16 mouse cellular contexts compared by ENCODE assay signal in genomic region chr9:48820791-48821190, GRCm38 (mm10). TPM values are rescaled to one million over a fixed set of nuclear protein-coding genes. Genes with fewer than 3 reads are reported as not detected.
DNase-seq lines count a peak whose midpoint lies in the region; ATAC-seq and TF ChIP-seq lines count a peak whose summit lies in the region.
"Had no signal": no experiment of that assay in that cellular context is flagged by ENCODE, and none has a peak within 500 bp of the region (broad histone marks: within the 10 kb centered on the region; RNA-seq: fewer than 3 reads in every experiment).

No protein-coding gene starts in this region.

- no peak overlapping the region for H3K27ac ChIP-seq in liver, adult 2 months (replicated peaks; ENCODE audit: insufficient read depth, low read depth, low read length)
- H3K27ac ChIP-seq in embryonic facial prominence, embryonic 11.5 days (replicated peaks; ENCODE audit: low read depth, low read length): peak overlapping the region; percentile 7; the same call in 1 of the 2 replicates
- H3K27ac ChIP-seq in limb, embryonic 12.5 days: no peak overlapping the region
- H3K27ac ChIP-seq in forebrain, embryonic 11.5 days (ENCODE audit: low read depth, low read length): no peak overlapping the region
- H3K27ac ChIP-seq: heart, embryonic 13.5 days; hindbrain, embryonic 15.5 days had no signal

- peak; percentile 49; the same call in 1 of the 2 replicates for ATAC-seq in embryonic facial prominence, embryonic 11.5 days (replicated peaks; ENCODE audit: insufficient number of reproducible peaks, low FRiP score, low TSS enrichment, low read depth)
- ATAC-seq in limb, embryonic 12.5 days (ENCODE audit: insufficient number of reproducible peaks, insufficient read depth, low FRiP score, low TSS enrichment, low read depth): no peak
- ATAC-seq in forebrain, embryonic 11.5 days (replicated peaks; ENCODE audit: low FRiP score): no peak
- ATAC-seq: forebrain, embryonic 16.5 days had no signal

- no peak overlapping the region for H3K9ac ChIP-seq in liver, adult 2 months (ENCODE audit: low read depth, low read length)
- H3K9ac ChIP-seq in embryonic facial prominence, embryonic 11.5 days (replicated peaks; ENCODE audit: low read length): no peak overlapping the region
- no peak overlapping the region for H3K9ac ChIP-seq in limb, embryonic 12.5 days (replicated peaks)
- no peak overlapping the region for H3K9ac ChIP-seq in forebrain, embryonic 11.5 days (ENCODE audit: low read length)
- H3K9ac ChIP-seq: heart, embryonic 13.5 days; hindbrain, embryonic 15.5 days had no signal

- H3K79me2 ChIP-seq in liver, adult 2 months (ENCODE audit: control insufficient read depth, insufficient read depth, low read length): peaks cover 33% of the 10 kb centered on the region; the same call in 1 of the 2 replicates

- H3K27me3 ChIP-seq in liver, adult 2 months (ENCODE audit: control insufficient read depth, insufficient read depth, low read length): no peaks in the 10 kb centered on the region
- H3K27me3 ChIP-seq in embryonic facial prominence, embryonic 11.5 days (ENCODE audit: control insufficient read depth, insufficient read depth, low read length): no peaks in the 10 kb centered on the region
- peaks cover 55% of the 10 kb centered on the region for H3K27me3 ChIP-seq in limb, embryonic 12.5 days
- H3K27me3 ChIP-seq in forebrain, embryonic 11.5 days (ENCODE audit: control insufficient read depth, insufficient read depth, low read length): no peaks in the 10 kb centered on the region
- H3K27me3 ChIP-seq: hindbrain, embryonic 15.5 days had no signal

- H3K4me2 ChIP-seq in embryonic facial prominence, embryonic 11.5 days (ENCODE audit: low read depth, low read length): no peak overlapping the region; the same call in 1 of the 2 replicates
- 0 out of 2 replicates have a peak overlapping the region, but pooled peaks have one; percentile 5 for H3K4me2 ChIP-seq in limb, embryonic 12.5 days
- H3K4me2 ChIP-seq in forebrain, embryonic 11.5 days (ENCODE audit: low read depth, low read length, severe bottlenecking): no peak overlapping the region
- H3K4me2 ChIP-seq: heart, embryonic 13.5 days; hindbrain, embryonic 15.5 days had no signal

- 88% methylated on average over 3 of the region's 3 CpGs for WGBS in liver, adult 2 months
- WGBS in embryonic facial prominence, embryonic 11.5 days: 6% methylated on average over 3 of the region's 3 CpGs
- 9% methylated on average over 3 of the region's 3 CpGs for WGBS in limb, embryonic 12.5 days
- 22% methylated on average over 3 of the region's 3 CpGs for WGBS in forebrain, embryonic 11.5 days

- TF ChIP-seq CTCF in liver, adult 2 months (IDR thresholded peaks at IDR 0.05; ENCODE audit: low read depth, low read length): no peak
- no peak for TF ChIP-seq CTCF in brain, embryonic 14.5 days (IDR thresholded peaks at IDR 0.05; ENCODE audit: borderline replicate concordance, extremely low read depth, insufficient read depth, insufficient read length)

- H3K9me3 ChIP-seq in embryonic facial prominence, embryonic 11.5 days (replicated peaks; ENCODE audit: control insufficient read depth, low read length): no peaks in the 10 kb centered on the region
- H3K9me3 ChIP-seq in limb, embryonic 12.5 days: no peaks in the 10 kb centered on the region
- H3K9me3 ChIP-seq in forebrain, embryonic 11.5 days (ENCODE audit: control insufficient read depth, low read length): no peaks in the 10 kb centered on the region
- H3K9me3 ChIP-seq: heart, embryonic 13.5 days; hindbrain, embryonic 15.5 days had no signal

- peaks cover 50% of the 10 kb centered on the region for H3K4me1 ChIP-seq in liver, adult 2 months (ENCODE audit: control insufficient read depth, insufficient read depth, low read length)
- peaks cover 16% of the 10 kb centered on the region for H3K4me1 ChIP-seq in embryonic facial prominence, embryonic 11.5 days (ENCODE audit: control insufficient read depth, insufficient read depth, low read length)
- H3K4me1 ChIP-seq in limb, embryonic 12.5 days (replicated peaks): peaks cover 50% of the 10 kb centered on the region
- peaks cover 22% of the 10 kb centered on the region for H3K4me1 ChIP-seq in forebrain, embryonic 11.5 days (replicated peaks; ENCODE audit: control insufficient read depth, insufficient read depth, low read length)

- no peak overlapping the region for H3K4me3 ChIP-seq in liver, adult 2 months (ENCODE audit: insufficient read depth, low read depth, low read length)
- no peak overlapping the region for H3K4me3 ChIP-seq in embryonic facial prominence, embryonic 11.5 days (ENCODE audit: low read depth, low read length)
- no peak overlapping the region for H3K4me3 ChIP-seq in limb, embryonic 12.5 days (replicated peaks)
- no peak overlapping the region for H3K4me3 ChIP-seq in forebrain, embryonic 11.5 days (ENCODE audit: low read depth, low read length)
- H3K4me3 ChIP-seq: heart, embryonic 13.5 days; hindbrain, embryonic 15.5 days had no signal

- 0 out of 2 replicates have a peak, but pooled peaks cover 2% of the 10 kb centered on the region for H3K36me3 ChIP-seq in liver, adult 2 months (ENCODE audit: control insufficient read depth, insufficient read depth, low read length)
- no peaks in the 10 kb centered on the region for H3K36me3 ChIP-seq in embryonic facial prominence, embryonic 11.5 days (replicated peaks; ENCODE audit: control insufficient read depth, insufficient read depth, low read depth, low read length)
- H3K36me3 ChIP-seq in limb, embryonic 12.5 days: no peaks in the 10 kb centered on the region
- no peaks in the 10 kb centered on the region for H3K36me3 ChIP-seq in forebrain, embryonic 11.5 days (ENCODE audit: control insufficient read depth, insufficient read depth, low read length)
- H3K36me3 ChIP-seq: heart, embryonic 13.5 days; hindbrain, embryonic 15.5 days had no signal

- no peak for TF ChIP-seq POLR2A in liver, adult 2 months (IDR thresholded peaks at IDR 0.05; ENCODE audit: extremely low read depth, insufficient read depth, low read length)
- no peak for TF ChIP-seq POLR2A in brain, embryonic 14.5 days (IDR thresholded peaks at IDR 0.05; ENCODE audit: borderline replicate concordance, extremely low read depth, insufficient read depth, insufficient read length, poor library complexity, severe bottlenecking)

- DNase-seq in liver, adult 2 months (ENCODE audit: extremely low read depth, low read depth, low spot score): peak; percentile 34
- no peak for DNase-seq in liver
- peak; percentile 13 for DNase-seq in brain, embryonic 14.5 days (ENCODE audit: low read depth)
- DNase-seq in embryonic facial prominence, embryonic 11.5 days (ENCODE audit: low spot score): peak; percentile 85
- no peak for DNase-seq in cerebellum, adult 8-10 months
- DNase-seq in forebrain, embryonic 11.5 days (ENCODE audit: low spot score): no peak
- DNase-seq: cerebellum, adult 9-10 months; gastrocnemius, postnatal 25 days; layer of hippocampus, adult 9-11 months; lung, adult 2 months; right cerebral cortex, postnatal 14 days; thymus, adult 18-20 months had no signal

RNA-seq across cellular contexts. Expression of gene Zbtb16, which starts 15.2 kb away (rescaled TPM):
- total RNA-seq in liver, adult 2 months (2014; rRNA removed): 19.3 and 24.2 TPM in 2 replicates
- 5.3 and 7.2 TPM in 2 replicates for polyA plus RNA-seq in liver, adult 2 months (2012; rRNA removed)
- 2.3 and 4.1 TPM in 2 replicates for polyA plus RNA-seq in brain, embryonic 14.5 days (2012; rRNA removed)
- 3.0 and 4.8 TPM in 2 replicates for polyA plus RNA-seq in embryonic facial prominence, embryonic 11.5 days (2014; fragmentation: Nextera tagmentation; extraction: Ambion mirVana)
- 2.5 and 2.9 TPM in 2 replicates for polyA plus RNA-seq in limb, embryonic 12.5 days (2016; fragmentation: Nextera tagmentation; extraction: Ambion mirVana)
- 6.6 TPM in 2 replicates for polyA plus RNA-seq in forebrain, embryonic 11.5 days (2014; fragmentation: Nextera tagmentation; extraction: Ambion mirVana)

Comparison
In these comparisons a context has a peak if more than half of its experiments do, and no peak if none do; other contexts are left out.
1. DNase-seq: peak in liver, adult 2 months (single experiment), brain, embryonic 14.5 days (single experiment) and embryonic facial prominence, embryonic 11.5 days (single experiment); none in liver (single experiment), cerebellum, adult 8-10 months (single experiment) and forebrain, embryonic 11.5 days (single experiment).